Mouse (Mus musculus): ENCODE data around the gene Higd1b.

Gene Higd1b

GRCm38 (mm10) chr11:102835549-102835948 is at the start of gene Higd1b:
TSS of gene Higd1b (plus strand) at chr11:102835849.
- DNase-seq: no peak

GRCm38 (mm10) chr11:102787688-102788177 is 47.9 kb upstream of the Higd1b start:
- no peak for DNase-seq

GRCm38 (mm10) chr11:102791682-102792445 is 43.8 kb upstream of the Higd1b start:
- DNase-seq: no peak

GRCm38 (mm10) chr11:102794157-102794556 is 41.5 kb upstream of the Higd1b start:
- DNase-seq: no peak

DNA sequence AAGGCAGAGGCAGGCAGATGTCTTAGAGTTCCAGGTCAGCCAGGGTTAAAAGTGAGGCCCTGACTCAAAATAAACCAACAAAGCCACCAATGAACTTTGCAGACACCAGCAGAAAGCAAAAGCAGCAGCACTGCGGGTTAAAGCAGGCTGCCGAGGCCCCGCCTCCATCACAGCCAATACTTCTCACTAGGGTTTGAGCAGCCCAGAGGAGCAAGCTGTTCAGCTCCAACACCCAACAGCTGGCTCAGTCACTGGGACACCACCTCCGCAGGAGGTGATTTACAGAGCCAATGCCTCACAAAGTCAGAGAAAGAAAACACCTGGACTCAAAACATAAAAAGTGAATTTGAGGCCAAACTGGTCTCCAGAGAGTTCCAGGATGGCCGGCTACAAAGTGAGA is 32.2 kb upstream of the Higd1b start:
- no peak for DNase-seq

GRCm38 (mm10) chr11:102808246-102808645 is 27.4 kb upstream of the Higd1b start:
- no peak for DNase-seq

DNA sequence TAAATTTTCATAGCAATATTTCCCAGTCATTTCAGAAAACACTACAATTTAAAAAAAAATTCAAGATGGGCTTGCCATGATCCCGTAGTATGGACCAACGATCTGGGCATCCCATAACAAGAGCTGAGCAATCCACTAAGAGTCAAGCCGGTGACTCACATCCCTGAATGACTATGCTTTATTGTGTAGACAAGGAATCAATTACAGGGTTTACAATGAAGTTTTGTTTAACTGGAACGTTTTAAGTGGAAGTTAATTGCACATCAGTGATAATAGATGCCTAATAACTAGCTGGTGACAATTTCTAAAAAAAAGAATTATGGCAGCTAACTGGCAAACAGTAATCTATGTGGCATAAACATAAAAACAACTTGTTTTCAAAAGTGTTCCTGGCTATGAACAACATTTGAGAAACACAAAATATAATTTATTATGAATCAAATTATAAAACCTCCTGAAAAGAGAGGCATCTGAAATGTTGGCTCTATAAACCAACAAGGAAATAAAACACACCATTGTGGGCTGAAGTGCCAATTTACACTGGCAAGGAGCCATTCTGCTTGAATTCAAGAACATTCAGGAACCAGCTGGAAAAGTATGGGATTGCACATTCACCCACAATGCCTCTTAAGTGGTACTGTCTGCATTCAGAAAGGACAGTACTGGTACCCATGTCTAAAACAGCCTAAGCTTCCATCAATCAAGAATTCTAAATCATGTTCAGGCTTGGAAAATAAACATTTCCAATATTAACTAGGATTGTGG is 24.7 kb upstream of the Higd1b start:
- DNase-seq: peak; percentile 32

DNA sequence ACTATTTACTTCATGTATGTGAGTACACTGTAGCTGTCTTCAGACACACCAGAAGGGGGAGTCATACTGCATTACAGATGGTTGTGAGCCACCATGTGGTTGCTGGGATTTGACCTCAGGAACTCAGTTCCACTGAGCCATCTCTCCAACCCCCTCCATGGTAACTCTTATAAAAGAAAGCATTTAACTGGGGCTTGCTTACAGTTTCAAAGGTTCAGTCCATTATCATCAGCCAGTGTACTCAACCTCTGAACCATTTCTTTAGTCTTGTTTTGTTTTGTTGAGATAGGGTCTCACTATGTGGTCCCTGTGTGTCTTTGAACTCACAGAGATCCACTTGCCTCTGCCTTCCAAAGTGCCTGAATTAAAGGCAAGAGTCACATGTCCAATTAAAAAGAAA is 20.8 kb upstream of the Higd1b start:
- no peak for DNase-seq

- peak; percentile 40 for DNase-seq
These were observed 17.3 kb upstream of the Higd1b start for GRCm38 (mm10) chr11:102818121-102819020.

DNA sequence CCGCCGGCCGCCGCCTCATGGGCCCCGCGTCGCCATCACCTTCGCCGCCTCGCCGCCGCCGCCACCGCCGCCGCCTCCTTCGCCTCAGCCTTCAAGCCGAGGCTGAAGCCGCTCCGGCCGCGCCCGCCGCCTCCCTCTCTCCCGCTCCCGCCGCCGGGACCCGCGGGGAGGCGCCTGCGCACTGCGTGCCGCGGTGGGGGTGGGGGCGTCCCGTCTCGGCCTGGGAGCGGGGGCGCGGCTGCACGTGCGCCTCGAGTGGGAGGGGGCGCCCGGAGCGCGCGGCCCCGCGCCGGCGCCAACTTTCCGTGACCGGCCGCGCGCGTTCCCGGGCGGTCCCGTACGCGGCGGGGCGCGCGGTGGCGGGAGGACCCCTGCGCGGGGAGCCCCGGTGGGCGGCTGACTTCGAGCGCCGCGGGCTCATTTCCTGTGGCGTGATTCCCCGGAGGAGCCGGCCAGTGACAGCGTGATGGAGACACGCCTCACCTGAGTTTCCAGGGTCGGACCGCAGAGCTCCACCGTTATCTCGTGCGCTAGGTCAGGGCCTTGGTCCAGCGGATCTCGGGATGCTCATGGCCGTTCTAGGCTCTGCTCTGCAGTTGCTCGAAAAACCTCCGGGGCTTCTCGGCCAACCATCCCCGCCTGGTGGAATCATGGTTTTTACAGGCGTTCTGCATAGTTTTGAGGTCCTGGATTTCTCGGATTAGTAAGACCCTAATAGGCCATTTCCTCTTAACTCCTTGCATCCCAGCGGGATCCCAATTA is 16.4 kb upstream of the Higd1b start, which contains the start of gene Gjc1:
TSS of gene Gjc1 (minus strand) at position 680 of the 762 bp plus-strand sequence.
- peak; percentile 81 for DNase-seq

GRCm38 (mm10) chr11:102819783-102820385 is 15.8 kb upstream of the Higd1b start:
- no peak for DNase-seq

- no peak for DNase-seq
These were observed 15.2 kb upstream of the Higd1b start for GRCm38 (mm10) chr11:102820432-102820831.

- DNase-seq: no peak
These were observed 14.4 kb upstream of the Higd1b start for GRCm38 (mm10) chr11:102821231-102821630.

DNA sequence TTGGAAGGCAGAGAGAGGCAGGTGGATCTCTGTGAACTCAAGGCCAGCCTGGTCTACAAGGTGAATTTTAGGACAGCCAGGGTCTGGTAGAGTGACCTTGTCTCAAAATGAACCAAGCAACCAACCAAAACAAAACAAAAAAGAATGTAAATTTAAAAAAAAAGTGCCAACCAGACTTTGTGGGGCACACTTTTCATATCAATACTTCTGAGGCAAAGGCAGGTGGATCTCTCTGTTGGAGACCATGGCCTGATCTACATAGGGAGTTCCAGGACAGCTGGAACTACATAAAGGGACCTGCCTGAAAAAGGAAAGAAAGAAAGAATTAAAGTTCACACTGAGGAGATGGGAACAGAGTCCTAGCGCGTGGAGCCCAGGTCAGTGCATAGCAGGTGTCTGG is 9.2 kb upstream of the Higd1b start:
- DNase-seq: no peak

GRCm38 (mm10) chr11:102827097-102827496 is 8.6 kb upstream of the Higd1b start:
- no peak for DNase-seq

DNA sequence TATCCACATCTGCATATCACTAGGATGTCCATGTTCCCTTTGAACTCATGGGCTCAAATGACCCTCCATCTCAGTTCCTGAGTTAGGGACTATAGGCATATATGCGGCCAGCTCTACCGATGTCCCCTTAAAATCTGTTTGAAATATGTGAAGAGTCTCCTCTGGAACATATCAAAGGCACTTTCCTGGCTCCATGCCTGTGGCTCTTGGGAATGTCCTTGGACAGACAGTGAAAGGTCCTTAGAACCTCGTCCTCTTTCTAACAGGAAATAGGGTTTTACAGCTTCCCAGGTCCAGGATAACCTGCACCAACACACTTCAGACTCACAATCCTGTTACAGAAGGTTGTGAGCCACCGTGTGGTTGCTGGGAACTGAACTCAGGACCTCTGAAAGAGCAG is 5.4 kb upstream of the Higd1b start:
- DNase-seq: no peak

- no peak for DNase-seq
These were observed 2.9 kb upstream of the Higd1b start for GRCm38 (mm10) chr11:102832700-102833297.

DNA sequence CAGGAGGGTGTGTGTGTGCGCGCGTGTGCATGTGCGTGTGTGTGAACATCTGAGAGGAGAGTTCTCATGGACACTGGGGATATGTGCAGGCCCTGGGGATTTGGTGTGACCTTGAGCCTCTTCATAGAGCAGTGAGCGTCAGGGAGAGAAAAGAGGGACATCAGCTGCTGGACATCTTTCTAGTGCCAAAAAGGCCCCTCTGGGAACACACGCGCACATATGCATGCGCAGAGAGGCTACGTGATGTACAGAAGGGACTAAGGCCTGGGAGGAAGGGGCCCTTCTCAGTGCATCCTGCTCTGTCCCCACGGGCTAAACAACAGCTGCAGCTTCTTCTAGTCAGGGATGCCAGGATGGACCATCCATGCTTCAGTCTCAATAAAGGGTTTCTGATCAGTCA is 1.4 kb upstream of the Higd1b start:
- DNase-seq: no peak

GRCm38 (mm10) chr11:102836146-102836545 is 497 bp downstream of the Higd1b start:
- DNase-seq: no peak

DNA sequence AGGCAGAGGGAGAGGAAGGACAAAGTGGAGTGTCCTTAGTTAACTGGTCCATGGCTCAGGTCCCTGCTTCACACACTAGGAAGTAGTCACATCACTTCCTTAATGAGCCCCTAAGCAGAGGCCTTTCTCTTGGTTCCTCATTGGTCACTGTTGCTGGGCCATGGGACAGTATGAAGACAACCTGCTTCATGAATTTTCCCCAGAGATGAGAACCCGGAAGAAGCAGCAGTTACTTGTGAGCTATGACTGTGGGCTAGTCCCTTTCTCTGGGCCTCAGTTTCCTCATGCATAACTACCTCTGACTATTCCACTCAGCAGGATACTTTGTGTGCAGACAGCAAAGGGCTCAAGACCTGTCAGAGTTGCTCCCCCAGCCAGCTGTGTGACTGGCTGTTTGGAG is 1.7 kb downstream of the Higd1b start:
- DNase-seq: no peak

DNA sequence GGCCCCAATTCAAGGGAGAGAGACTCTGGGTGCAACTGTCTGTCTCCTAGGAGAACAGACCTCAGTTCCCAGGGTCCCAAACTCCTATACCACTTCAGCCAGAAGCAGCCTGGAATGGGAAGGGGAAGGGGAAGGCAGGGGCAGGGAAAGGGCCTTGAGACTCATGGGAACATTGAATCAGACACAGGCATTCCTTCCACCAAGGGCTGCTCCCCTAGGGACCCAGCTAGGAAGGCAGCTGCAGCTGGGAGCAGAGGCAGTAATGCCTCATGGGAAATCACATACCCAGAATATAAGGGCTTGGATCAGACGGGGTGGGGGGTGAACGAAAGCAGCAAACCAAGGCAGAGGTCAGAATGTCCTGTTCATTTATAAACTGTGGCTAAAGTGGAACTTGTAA is 2.5 kb downstream of the Higd1b start:
- DNase-seq: no peak

All from right cerebral cortex, postnatal 4 days (tissue).